Mouse (Mus musculus): ENCODE data around the gene Tmem88b. TPM values are rescaled to one million over a fixed set of nuclear protein-coding genes. Genes with fewer than 3 reads are reported as not detected.
A peak's percentile ranks its signal among the peaks of the same experiment; 100 is the strongest.

The Tmem88b gene
- polyA plus RNA-seq, 1 experiment from 2014 or later: 0.69 TPM

DNA sequence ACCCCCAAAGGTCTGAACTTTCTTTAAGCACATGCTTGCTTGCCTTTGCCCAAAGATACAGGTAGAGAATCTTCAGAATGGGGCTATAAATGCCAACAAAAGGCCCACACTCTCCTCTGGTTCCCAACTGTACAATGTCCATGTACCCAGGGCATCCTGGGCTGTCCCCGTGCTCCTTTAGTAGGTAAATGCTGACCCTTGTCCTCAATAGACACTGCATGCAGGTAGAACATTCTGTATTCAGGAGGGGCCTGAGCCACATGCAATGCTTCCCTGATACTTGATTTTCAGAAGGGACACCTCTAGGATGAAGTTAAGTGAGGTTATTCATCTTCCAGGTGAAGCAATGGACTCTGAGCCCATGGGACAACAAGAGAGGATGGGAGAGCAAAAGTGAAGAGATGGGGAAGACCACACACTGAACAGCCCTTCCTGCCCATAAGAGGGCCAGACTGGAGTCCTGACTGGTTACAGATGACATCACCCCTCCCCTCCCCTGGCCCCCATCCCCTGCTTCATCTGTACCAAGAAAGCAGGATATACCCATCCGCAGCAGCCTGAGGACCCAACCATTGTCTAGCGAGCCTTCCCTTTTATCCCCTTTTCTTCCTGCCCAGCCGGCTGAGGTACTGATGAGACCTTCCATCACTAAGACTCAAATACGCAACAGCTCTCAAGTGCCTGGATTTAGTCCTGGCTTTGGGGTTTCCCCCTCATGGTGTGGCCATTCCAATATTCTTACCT lies 12.2 kb downstream of the Tmem88b start:
- peaks cover 19% of the 10 kb centered on the region for H3K27me3 ChIP-seq
- H3K9me3 ChIP-seq: no peaks in the 10 kb centered on the region
- H3K36me3 ChIP-seq: no peaks in the 10 kb centered on the region
- 0 out of 2 replicates have a peak overlapping the region, but pooled peaks have one; percentile 47 for H3K9ac ChIP-seq
- WGBS: 39% methylated on average over 5 of the region's 5 CpGs
- H3K4me2 ChIP-seq (replicated peaks): peak overlapping the region; percentile 81
- peak overlapping the region; percentile 38 for H3K4me3 ChIP-seq
- no peak for ATAC-seq (ENCODE audit: insufficient number of reproducible peaks, insufficient read depth, low FRiP score, low TSS enrichment)
- H3K4me1 ChIP-seq: peaks cover 17% of the 10 kb centered on the region
- no peak overlapping the region for H3K27ac ChIP-seq

GRCm38 (mm10) chr4:155772786-155773185 lies 12.9 kb downstream of the Tmem88b start:
- no peak overlapping the region for H3K9ac ChIP-seq
- no peaks in the 10 kb centered on the region for H3K36me3 ChIP-seq
- H3K4me3 ChIP-seq: no peak overlapping the region
- no peak overlapping the region for H3K4me2 ChIP-seq (replicated peaks)
- H3K4me1 ChIP-seq: peaks cover 17% of the 10 kb centered on the region
- WGBS: 85% methylated on average over 13 of the region's 13 CpGs
- H3K27ac ChIP-seq: no peak overlapping the region
- H3K9me3 ChIP-seq: no peaks in the 10 kb centered on the region
- ATAC-seq (ENCODE audit: insufficient number of reproducible peaks, insufficient read depth, low FRiP score, low TSS enrichment): no peak
- peaks cover 19% of the 10 kb centered on the region for H3K27me3 ChIP-seq

GRCm38 (mm10) chr4:155771706-155772105 lies 14.0 kb downstream of the Tmem88b start:
- no peaks in the 10 kb centered on the region for H3K9me3 ChIP-seq
- no peaks in the 10 kb centered on the region for H3K36me3 ChIP-seq
- peaks cover 17% of the 10 kb centered on the region for H3K4me1 ChIP-seq
- H3K4me2 ChIP-seq (replicated peaks): no peak overlapping the region
- H3K27ac ChIP-seq: no peak overlapping the region
- peaks cover 19% of the 10 kb centered on the region for H3K27me3 ChIP-seq
- 73% methylated on average over 2 of the region's 2 CpGs for WGBS
- no peak overlapping the region for H3K4me3 ChIP-seq
- no peak overlapping the region for H3K9ac ChIP-seq
- ATAC-seq (ENCODE audit: insufficient number of reproducible peaks, insufficient read depth, low FRiP score, low TSS enrichment): no peak

- WGBS: 46% methylated on average over 24 of the region's 24 CpGs
- peaks cover 19% of the 10 kb centered on the region for H3K27me3 ChIP-seq
These were observed 15.0 kb downstream of the Tmem88b start for GRCm38 (mm10) chr4:155770626-155771025.

DNA sequence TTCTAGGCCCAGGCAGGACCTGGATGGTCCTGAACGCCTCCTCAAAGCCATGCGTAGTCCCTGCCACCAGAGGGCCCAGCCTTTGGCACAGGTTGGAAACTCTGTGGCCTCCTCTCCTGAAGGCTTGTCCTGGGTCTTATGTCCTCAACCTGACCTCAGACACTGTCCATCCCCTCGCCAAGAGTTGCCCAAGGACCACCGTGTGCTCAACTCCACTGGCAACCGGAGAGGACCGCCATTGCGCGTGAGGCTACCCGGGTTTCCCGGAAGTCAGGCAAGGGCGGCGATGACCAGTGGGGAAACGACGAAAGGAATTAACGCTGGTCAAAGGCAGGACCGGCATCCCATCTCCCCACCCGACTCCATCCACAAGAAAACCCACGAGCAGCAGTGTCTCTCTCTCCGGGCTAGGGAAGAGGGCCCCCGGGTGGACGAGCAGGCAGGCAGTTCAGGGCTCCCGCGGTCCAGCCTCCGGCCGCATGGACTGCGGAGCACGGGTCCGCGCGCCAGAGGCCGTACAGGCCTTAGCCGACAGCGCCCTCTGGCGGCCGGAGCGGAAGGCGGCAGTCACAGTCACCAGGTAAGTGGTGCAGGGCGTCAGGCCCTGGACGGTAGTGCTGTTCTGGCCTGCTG lies 15.7 kb downstream of the Tmem88b start:
- peak overlapping the region; percentile 64 for H3K27ac ChIP-seq
- peak; percentile 74 for ATAC-seq (ENCODE audit: insufficient number of reproducible peaks, insufficient read depth, low FRiP score, low TSS enrichment)
- peak overlapping the region; percentile 77 for H3K9ac ChIP-seq
- H3K4me2 ChIP-seq (replicated peaks): peak overlapping the region; percentile 83
- H3K36me3 ChIP-seq: no peaks in the 10 kb centered on the region
- H3K27me3 ChIP-seq: peaks cover 19% of the 10 kb centered on the region
- whole genome bisulfite sequencing: under 1% methylated on average over 39 of the region's 39 CpGs
- H3K4me1 ChIP-seq: peaks cover 14% of the 10 kb centered on the region
- no peaks in the 10 kb centered on the region for H3K9me3 ChIP-seq
- peak overlapping the region; percentile 52 for H3K4me3 ChIP-seq

More at GRCm38 (mm10) chr4:155770626-155771025, 15.0 kb downstream of the Tmem88b start:
- no peak for ATAC-seq (ENCODE audit: insufficient number of reproducible peaks, insufficient read depth, low FRiP score, low TSS enrichment)
- H3K4me1 ChIP-seq: peaks cover 17% of the 10 kb centered on the region
- H3K27ac ChIP-seq: peak overlapping the region; percentile 64; the same call in 1 of the 2 replicates
- H3K9ac ChIP-seq: peak overlapping the region; percentile 77
- peak overlapping the region; percentile 52 for H3K4me3 ChIP-seq
- H3K9me3 ChIP-seq: no peaks in the 10 kb centered on the region
- no peaks in the 10 kb centered on the region for H3K36me3 ChIP-seq
- H3K4me2 ChIP-seq (replicated peaks): peak overlapping the region; percentile 83

DNA sequence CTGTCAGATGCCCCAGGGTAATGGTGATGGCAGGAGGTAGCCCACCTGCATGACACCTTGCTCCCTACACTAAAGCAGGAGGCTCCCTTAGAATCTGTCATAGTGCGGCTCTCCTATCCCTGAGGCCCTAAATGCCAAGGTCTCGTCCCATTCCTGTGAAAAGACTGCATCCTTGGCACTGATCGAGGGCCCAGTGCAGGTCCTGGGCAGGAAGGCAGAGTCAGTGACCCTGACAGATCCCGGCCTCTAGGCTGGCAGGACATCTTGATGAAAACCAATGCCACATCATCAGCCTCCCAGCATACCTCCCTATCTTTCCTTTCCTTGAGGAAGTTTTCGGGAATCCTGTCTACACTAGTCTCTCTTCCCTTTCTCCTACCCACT lies 16.2 kb downstream of the Tmem88b start:
- Histone ChIP-seq H3K9me3 (no peaks in the 10 kb centered on the region), H3K36me3 (no peaks in the 10 kb centered on the region), H3K9ac (peak overlapping the region; percentile 77; the same call in 1 of the 2 replicates), H3K27ac (peak overlapping the region; percentile 64; the same call in 1 of the 2 replicates), H3K4me1 (peaks cover 14% of the 10 kb centered on the region), H3K27me3 (peaks cover 19% of the 10 kb centered on the region), H3K4me3 (peak overlapping the region; percentile 52), H3K4me2 (replicated peaks) (peak overlapping the region; percentile 83)
- 58% methylated on average over 5 of the region's 5 CpGs for WGBS
- no peak for ATAC-seq (ENCODE audit: insufficient number of reproducible peaks, insufficient read depth, low FRiP score, low TSS enrichment)

DNA sequence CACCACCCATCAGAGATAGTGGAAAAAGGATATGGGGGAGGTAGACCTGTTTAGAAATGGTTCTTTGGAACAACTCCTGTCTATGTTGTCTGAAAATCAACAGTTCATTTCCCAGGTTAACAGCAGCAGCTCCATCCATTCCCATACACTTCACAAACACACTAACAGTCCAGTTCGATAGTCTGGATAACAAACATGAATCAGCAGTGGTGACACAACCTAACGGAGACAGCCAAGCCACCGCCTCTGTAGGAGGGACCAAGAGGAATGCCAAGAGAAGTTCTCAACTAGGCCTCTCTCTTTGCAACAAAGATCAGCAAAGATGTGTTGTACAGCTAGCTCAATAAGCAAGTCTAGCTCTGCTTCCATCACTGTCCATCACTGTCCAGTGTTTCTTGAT lies 23.3 kb downstream of the Tmem88b start:
- WGBS: 85% methylated on average over 3 of the region's 3 CpGs
- no peaks in the 10 kb centered on the region for H3K36me3 ChIP-seq
- no peak for ATAC-seq (ENCODE audit: insufficient number of reproducible peaks, insufficient read depth, low FRiP score, low TSS enrichment)

DNA sequence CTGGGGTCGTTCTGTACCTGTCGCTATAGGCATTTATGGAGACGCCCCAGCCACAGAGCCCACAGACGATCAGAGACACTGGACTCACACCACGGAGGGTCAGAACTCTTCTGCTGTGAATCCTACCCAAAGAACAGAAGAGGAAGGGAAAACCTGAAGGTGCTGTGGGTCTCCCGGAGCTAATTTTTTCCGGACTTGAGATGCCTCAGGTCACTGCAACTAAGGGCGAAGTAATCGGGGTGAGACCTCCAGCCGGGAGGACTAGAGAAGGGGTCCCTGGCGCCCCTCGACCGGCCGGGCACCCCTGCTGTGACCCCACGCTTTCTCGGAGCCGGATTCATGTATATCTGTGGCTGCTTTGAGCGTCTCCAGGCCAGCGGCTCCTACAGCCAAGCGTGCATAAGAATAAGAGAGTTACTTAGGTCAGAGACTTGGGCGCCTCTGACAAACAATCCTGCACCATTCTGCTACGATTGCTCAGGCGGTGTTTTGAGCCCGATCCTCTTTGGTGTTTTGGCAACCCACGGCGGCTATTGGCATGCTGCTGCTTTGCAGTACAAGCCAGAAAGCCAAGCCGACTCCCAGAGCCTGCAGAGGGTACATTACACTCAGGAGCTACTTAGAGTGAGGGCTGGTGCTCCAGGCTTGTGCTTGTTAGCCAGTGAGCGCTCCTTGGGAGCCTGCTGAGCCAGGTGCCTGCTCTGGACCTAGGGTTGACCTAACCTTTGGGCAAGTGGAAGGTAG lies 24.1 kb downstream of the Tmem88b start:
- ATAC-seq (ENCODE audit: insufficient number of reproducible peaks, insufficient read depth, low FRiP score, low TSS enrichment): no peak
- Histone ChIP-seq H3K4me2 (replicated peaks) (peak overlapping the region; percentile 91), H3K4me3 (peak overlapping the region; percentile 97), H3K36me3 (peaks cover 4% of the 10 kb centered on the region; the same call in 1 of the 2 replicates), H3K9ac (peak overlapping the region; percentile 84), H3K27me3 (no peaks in the 10 kb centered on the region), H3K9me3 (no peaks in the 10 kb centered on the region), H3K4me1 (peaks cover 19% of the 10 kb centered on the region), H3K27ac (peak overlapping the region; percentile 46; the same call in 1 of the 2 replicates)
- WGBS: 4% methylated on average over 28 of the region's 28 CpGs

More for the DNA sequence above, 23.3 kb downstream of the Tmem88b start:
- Histone ChIP-seq H3K9ac (no peak overlapping the region), H3K27me3 (no peaks in the 10 kb centered on the region), H3K4me1 (peaks cover 19% of the 10 kb centered on the region), H3K9me3 (no peaks in the 10 kb centered on the region), H3K4me3 (no peak overlapping the region), H3K27ac (no peak overlapping the region), H3K4me2 (replicated peaks) (no peak overlapping the region)

DNA sequence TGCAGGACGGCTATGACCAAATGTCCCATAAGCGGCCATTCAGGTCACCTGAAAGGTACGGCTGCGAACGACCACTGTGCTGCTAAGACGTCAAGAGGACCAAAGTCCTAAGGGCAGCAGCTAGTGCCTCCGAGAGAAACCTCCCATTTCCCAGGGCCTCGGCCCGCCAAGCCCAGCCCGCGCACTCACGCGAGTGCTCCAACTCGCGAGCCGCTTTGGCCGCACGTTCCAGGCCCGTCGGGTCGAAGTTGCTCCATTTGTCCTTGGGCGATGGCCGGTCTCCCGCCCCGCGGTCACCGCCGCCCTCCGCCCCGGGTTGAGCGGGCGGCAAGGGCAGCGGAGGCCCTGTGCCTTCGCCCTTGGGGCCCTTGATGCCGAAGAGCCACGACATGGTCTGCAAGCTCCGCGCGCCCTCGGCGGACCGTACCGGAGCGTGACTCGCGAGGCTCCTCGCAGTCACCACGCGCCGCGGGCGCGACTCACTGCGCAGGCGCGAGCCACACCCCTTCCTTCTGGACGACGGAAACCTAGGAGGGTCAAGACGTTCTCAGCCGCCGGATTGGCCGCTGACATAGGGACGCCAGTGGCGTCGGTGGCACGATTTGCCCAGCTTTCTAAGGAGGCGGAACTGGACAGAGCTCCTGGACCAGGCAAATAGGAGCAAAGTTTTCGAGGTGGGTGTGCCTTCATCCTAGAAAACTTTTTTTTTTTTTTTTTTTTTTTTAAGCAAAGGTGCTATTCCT lies 24.9 kb downstream of the Tmem88b start, which contains the start of gene Atad3a:
TSS of gene Atad3a (minus strand) at position 481 of the 743 bp plus-strand sequence.
- under 1% methylated on average over 68 of the region's 68 CpGs for WGBS
- Histone ChIP-seq H3K27ac (peak within 1 kb of the TSS; percentile 46; the same call in 1 of the 2 replicates), H3K4me3 (peak within 1 kb of the TSS; percentile 97), H3K9ac (peak within 1 kb of the TSS; percentile 84), H3K9me3 (no peaks in the 10 kb centered on the region), H3K36me3 (peaks cover 11% of the 10 kb centered on the region), H3K27me3 (no peaks in the 10 kb centered on the region), H3K4me2 (replicated peaks) (peak within 1 kb of the TSS; percentile 91), H3K4me1 (peaks cover 19% of the 10 kb centered on the region)
- peak; percentile 94 for ATAC-seq (ENCODE audit: insufficient number of reproducible peaks, insufficient read depth, low FRiP score, low TSS enrichment)

DNA sequence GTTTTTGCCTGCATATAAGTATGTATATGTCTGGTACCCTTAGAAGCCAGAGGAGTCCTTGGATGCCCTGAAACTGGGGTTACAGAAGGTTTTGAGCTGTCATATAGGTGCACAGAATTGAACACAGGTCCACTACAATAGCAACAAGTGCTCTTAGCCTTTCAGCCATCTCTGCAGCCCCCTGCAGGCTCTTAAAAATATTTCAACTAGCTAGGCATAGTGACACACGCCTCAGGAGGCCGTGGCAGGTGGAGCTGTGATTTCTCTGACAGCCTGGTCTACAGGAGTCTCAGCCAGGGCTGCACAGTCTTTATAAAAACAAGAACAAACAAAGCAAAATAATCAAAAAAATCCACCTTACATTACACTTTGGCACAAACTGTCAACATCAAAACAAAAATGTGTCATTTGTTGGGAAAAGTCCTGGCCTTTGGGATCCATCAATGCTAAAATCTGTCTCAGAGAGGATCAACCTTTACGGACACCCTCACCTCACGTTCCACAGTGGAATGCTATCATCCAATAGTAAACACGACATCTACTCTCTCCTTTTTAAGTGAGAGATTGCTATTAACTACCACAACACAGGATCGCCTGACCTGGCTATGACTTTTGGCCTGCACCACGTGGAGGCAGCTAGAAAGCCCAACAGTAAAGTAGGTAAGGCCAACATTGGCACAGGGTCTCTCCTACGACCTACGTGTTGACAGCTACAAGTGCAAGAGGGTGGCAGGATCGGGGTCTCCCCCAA lies 25.6 kb downstream of the Tmem88b start:
- peak overlapping the region; percentile 91 for H3K4me2 ChIP-seq (replicated peaks)
- ATAC-seq (ENCODE audit: insufficient number of reproducible peaks, insufficient read depth, low FRiP score, low TSS enrichment): no peak
- H3K9ac ChIP-seq: peak overlapping the region; percentile 75
- 2% methylated on average over 10 of the region's 10 CpGs for WGBS
- H3K27ac ChIP-seq: 0 out of 2 replicates have a peak overlapping the region, but pooled peaks have one; percentile 41
- no peaks in the 10 kb centered on the region for H3K27me3 ChIP-seq
- peak overlapping the region; percentile 97 for H3K4me3 ChIP-seq
- peaks cover 19% of the 10 kb centered on the region for H3K4me1 ChIP-seq
- H3K36me3 ChIP-seq: peaks cover 17% of the 10 kb centered on the region
- H3K9me3 ChIP-seq: no peaks in the 10 kb centered on the region
